Mouse (Mus musculus) central nervous system, embryonic 18 days (tissue): ENCODE measurements around the gene Kcnb1. TPM values are rescaled to one million over a fixed set of nuclear protein-coding genes. Genes with fewer than 3 reads are reported as not detected.

ENCODE experiments used
- polyA plus RNA-seq: library from polyadenylated mRNA; depleted of rRNA; stranded (reverse); fragments of >200 nt; gene quantifications from 2 replicates; pipeline ENCODE4 v1.2.3, GENCODE M21; 2012; rRNA removed

Kcnb1 gene
- 8.2 and 9.4 TPM in 2 replicates for polyA plus RNA-seq

GRCm38 (mm10) chr2:167190076-167190399 is at the start of gene Kcnb1:
TSS of gene Kcnb1 (minus strand) at chr2:167190155.

DNA sequence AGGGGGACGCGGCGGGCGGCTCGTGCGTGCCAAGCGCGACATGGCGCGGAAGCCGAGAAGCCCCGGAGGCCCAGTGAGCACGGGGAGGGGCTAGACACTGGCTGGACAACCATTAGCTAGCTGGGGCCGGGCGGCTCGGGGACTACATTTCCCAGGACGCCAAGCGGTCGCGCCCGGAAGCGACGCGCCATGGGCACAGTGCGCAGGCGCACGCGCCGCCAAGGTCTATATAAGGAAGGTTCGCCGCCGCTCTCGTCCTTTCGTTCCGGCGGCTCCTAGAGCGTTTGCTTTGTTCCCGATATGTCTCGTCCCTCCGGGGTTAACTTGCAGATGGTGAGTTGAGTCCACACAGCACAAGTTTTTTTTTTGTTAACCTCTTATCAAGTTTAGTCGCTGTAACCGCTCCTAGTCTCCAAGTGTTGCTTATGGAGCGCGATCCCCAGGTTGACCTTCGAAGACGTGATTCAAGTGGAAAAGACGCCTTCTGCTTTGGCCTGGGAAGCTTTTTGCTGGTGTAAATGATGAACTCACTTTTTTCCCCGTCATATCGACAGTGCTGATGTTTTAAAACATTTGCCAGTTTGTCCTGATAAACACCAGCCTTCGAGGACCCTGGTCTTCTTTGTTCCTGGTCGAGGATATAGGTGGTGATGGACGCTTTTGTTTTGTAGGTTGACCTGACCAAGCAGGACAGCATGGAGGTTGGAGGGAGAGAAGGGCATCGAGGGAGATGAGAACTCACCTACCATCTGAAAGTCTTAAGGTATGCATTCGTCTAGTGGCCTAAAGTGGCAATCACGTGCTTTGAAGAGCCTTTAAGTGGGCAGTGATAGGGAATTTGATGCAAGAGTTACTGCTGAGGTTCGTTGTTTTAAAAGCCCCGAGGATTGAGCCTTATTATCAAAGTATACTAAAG is 126.7 kb downstream of the Kcnb1 start, which contains the start of gene Znfx1:
Gene Znfx1 (minus strand): TSS at position 51 of the 916 bp plus-strand sequence.

Other genes with a start within 250 kb of the Kcnb1 start
- gene Stau1, start 193.9 kb downstream of the Kcnb1 start, polyA plus RNA-seq = 63.2 and 70.0 TPM in 2 replicates
- gene Ddx27, start 175.0 kb downstream of the Kcnb1 start, polyA plus RNA-seq = 37.6 and 37.8 TPM in 2 replicates
- 11.9 and 12.9 TPM in 2 replicates for gene Znfx1, start 127.1 kb downstream of the Kcnb1 start, polyA plus RNA-seq
- gene Ptgis, start 50.4 kb upstream of the Kcnb1 start, polyA plus RNA-seq = 3.5 and 4.7 TPM in 2 replicates
- gene B4galt5, start 159.0 kb upstream of the Kcnb1 start, polyA plus RNA-seq = 29.9 and 37.3 TPM in 2 replicates
- 36.3 and 36.4 TPM in 2 replicates for gene Slc9a8, start 231.6 kb upstream of the Kcnb1 start, polyA plus RNA-seq